Mouse (Mus musculus): ENCODE measurements around the gene Sec16a. TPM values are rescaled to one million over a fixed set of nuclear protein-coding genes. Genes with fewer than 3 reads are reported as not detected.

Gene Sec16a
- polyA plus RNA-seq (2016; fragmentation: Nextera tagmentation; extraction: Ambion mirVana) = 26.0 and 26.3 TPM in 2 replicates

GRCm38 (mm10) chr2:26444946-26445665 lies at the start of gene Sec16a:
Gene Sec16a, minus strand, starts transcription at chr2:26445216.
- Histone ChIP-seq H3K4me1 (peaks cover 35% of the 10 kb centered on the region), H3K9me3 (no peaks in the 10 kb centered on the region), H3K27me3 (replicated peaks) (no peaks in the 10 kb centered on the region), H3K36me3 (peaks cover 18% of the 10 kb centered on the region), H3K4me3 (peak within 1 kb of the TSS; percentile 82), H3K9ac (peak within 1 kb of the TSS; percentile 83), H3K27ac (peak within 1 kb of the TSS; percentile 86), H3K4me2 (replicated peaks) (peak within 1 kb of the TSS; percentile 93)
- ATAC-seq (ENCODE audit: low FRiP score, low read depth) = peak; percentile 92
- WGBS = under 1% methylated on average over 60 of the region's 61 CpGs

DNA sequence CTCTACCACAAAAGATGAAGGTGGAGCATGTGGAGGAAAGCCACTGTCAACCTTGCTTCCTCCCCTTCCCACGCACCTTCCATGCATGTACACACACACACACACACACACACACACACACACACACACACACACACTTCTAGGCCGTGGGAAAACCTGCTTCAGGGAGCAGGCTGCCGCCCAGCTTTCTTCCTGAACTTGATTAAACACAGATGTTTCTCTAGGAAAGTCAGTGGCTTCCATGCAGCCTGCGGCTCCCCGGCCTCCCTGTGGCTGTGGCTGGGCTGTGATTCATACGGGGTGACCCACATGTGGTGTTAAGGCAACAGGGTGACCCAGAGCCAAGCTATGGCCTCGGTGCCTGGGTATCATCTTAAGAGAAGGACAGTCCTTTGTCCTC lies 49.4 kb upstream of the Sec16a start:
- peak overlapping the region; percentile 68 for H3K27ac ChIP-seq
- H3K9me3 ChIP-seq = no peaks in the 10 kb centered on the region
- WGBS = 54% methylated on average over 7 of the region's 7 CpGs
- H3K9ac ChIP-seq = peak overlapping the region; percentile 29; the same call in 1 of the 2 replicates
- peak overlapping the region; percentile 81 for H3K4me2 ChIP-seq (replicated peaks)
- H3K4me1 ChIP-seq = peaks cover 100% of the 10 kb centered on the region
- H3K36me3 ChIP-seq = peaks cover 11% of the 10 kb centered on the region; the same call in 1 of the 2 replicates
- H3K27me3 ChIP-seq (replicated peaks) = no peaks in the 10 kb centered on the region
- no peak for ATAC-seq (ENCODE audit: low FRiP score, low read depth)
- H3K4me3 ChIP-seq = no peak overlapping the region

- WGBS = 20% methylated on average over 9 of the region's 9 CpGs
- H3K36me3 ChIP-seq = no peaks in the 10 kb centered on the region; the same call in 1 of the 2 replicates
These were observed 48.2 kb upstream of the Sec16a start for GRCm38 (mm10) chr2:26493021-26493781.

GRCm38 (mm10) chr2:26490760-26491301 lies 45.8 kb upstream of the Sec16a start:
- Histone ChIP-seq H3K36me3 (no peaks in the 10 kb centered on the region), H3K4me1 (peaks cover 100% of the 10 kb centered on the region), H3K27ac (peak overlapping the region; percentile 96; the same call in 1 of the 2 replicates), H3K4me3 (no peak overlapping the region), H3K9me3 (no peaks in the 10 kb centered on the region), H3K27me3 (replicated peaks) (no peaks in the 10 kb centered on the region), H3K4me2 (replicated peaks) (peak overlapping the region; percentile 55), H3K9ac (0 out of 2 replicates have a peak overlapping the region, but pooled peaks have one; percentile 33)
- 28% methylated on average over 4 of the region's 4 CpGs for WGBS
- no peak for ATAC-seq (ENCODE audit: low FRiP score, low read depth)

More at GRCm38 (mm10) chr2:26493021-26493781, 48.2 kb upstream of the Sec16a start:
- Histone ChIP-seq H3K9me3 (no peaks in the 10 kb centered on the region), H3K4me2 (replicated peaks) (peak overlapping the region; percentile 81), H3K4me1 (peaks cover 100% of the 10 kb centered on the region), H3K27me3 (replicated peaks) (no peaks in the 10 kb centered on the region), H3K4me3 (0 out of 2 replicates have a peak overlapping the region, but pooled peaks have one; percentile 11), H3K27ac (peak overlapping the region; percentile 39; the same call in 1 of the 2 replicates), H3K9ac (peak overlapping the region; percentile 35; the same call in 1 of the 2 replicates)
- no peak for ATAC-seq (ENCODE audit: low FRiP score, low read depth)

DNA sequence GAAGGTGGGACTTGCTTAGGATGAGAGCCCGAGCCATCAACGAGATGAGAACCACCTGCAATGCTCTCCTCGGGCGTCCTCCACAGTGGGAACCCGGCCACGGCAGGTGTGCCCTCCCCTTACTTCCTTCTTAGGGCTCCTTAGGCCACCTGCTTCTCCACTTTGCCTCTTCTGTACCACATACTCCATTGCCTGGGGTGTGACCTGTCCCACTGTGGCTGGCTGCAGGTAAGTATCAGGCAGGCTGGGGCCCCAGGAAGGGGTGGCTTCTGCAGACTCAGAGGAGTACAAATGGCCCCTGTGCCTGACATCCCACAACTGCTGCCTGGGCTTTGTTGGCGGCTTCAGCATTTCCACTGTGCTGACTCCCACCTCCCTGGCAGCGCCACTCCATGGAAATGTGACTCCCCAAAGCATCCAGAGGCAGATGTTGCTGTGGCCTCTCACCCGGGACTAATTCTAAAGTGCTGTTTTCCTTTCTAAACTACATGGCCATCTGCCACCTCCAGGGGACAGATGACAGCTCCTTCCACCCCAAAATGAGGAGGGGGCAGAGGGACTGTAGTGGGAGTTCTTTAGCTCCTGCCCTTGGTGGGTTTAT lies 43.6 kb upstream of the Sec16a start:
- Histone ChIP-seq H3K4me3 (no peak overlapping the region), H3K36me3 (peaks cover 16% of the 10 kb centered on the region), H3K9me3 (no peaks in the 10 kb centered on the region), H3K9ac (peak overlapping the region; percentile 18; the same call in 1 of the 2 replicates), H3K27ac (peak overlapping the region; percentile 96), H3K4me2 (replicated peaks) (peak overlapping the region; percentile 55), H3K27me3 (replicated peaks) (no peaks in the 10 kb centered on the region), H3K4me1 (peaks cover 100% of the 10 kb centered on the region)
- peak; percentile 23 for ATAC-seq (ENCODE audit: low FRiP score, low read depth)
- WGBS = 43% methylated on average over 9 of the region's 9 CpGs

- peak overlapping the region; percentile 41 for H3K9ac ChIP-seq
- 4% methylated on average over 18 of the region's 18 CpGs for WGBS
- H3K4me2 ChIP-seq (replicated peaks) = peak overlapping the region; percentile 55
- H3K9me3 ChIP-seq = no peaks in the 10 kb centered on the region
- H3K4me3 ChIP-seq = no peak overlapping the region
- peaks cover 100% of the 10 kb centered on the region for H3K4me1 ChIP-seq
- no peaks in the 10 kb centered on the region for H3K27me3 ChIP-seq (replicated peaks)
- H3K36me3 ChIP-seq = peaks cover 26% of the 10 kb centered on the region
- H3K27ac ChIP-seq = peak overlapping the region; percentile 96
- peak; percentile 19 for ATAC-seq (ENCODE audit: low FRiP score, low read depth)
These were observed 42.5 kb upstream of the Sec16a start for GRCm38 (mm10) chr2:26487322-26488021.

DNA sequence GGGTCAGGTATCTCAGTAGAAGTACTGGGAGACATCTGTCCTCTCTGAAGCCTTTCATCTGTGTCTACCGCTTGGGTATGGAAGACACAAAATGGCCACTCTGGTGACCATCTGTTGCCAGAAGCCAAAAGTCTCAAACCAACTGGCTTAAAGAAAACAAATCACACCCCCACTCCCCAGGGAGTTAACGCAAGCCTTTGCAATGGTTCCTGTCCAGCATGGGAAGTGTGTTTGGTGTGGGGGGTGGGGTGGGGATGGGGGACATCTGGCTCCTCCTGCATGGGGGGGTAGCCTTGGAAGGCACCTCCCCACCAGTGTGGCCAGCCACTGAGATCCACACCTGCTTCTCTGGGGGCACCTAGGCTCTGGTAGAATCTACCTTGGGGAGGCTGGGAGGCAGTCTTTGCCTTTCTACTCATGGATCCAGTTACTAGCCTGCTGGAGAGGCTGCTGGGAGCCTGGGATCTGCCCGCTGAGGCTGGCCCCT lies 41.9 kb upstream of the Sec16a start:
- no peak overlapping the region for H3K4me3 ChIP-seq
- 4% methylated on average over 3 of the region's 3 CpGs for WGBS

GRCm38 (mm10) chr2:26486264-26486810 lies 41.3 kb upstream of the Sec16a start:
- no peaks in the 10 kb centered on the region for H3K27me3 ChIP-seq (replicated peaks)
- WGBS = 6% methylated on average over 5 of the region's 5 CpGs
- peak overlapping the region; percentile 41 for H3K9ac ChIP-seq
- H3K4me3 ChIP-seq = no peak overlapping the region
- peak overlapping the region; percentile 55 for H3K4me2 ChIP-seq (replicated peaks)
- peak overlapping the region; percentile 96 for H3K27ac ChIP-seq
- H3K36me3 ChIP-seq = peaks cover 37% of the 10 kb centered on the region
- no peaks in the 10 kb centered on the region for H3K9me3 ChIP-seq
- no peak for ATAC-seq (ENCODE audit: low FRiP score, low read depth)
- H3K4me1 ChIP-seq = peaks cover 99% of the 10 kb centered on the region

More for the DNA sequence above, 41.9 kb upstream of the Sec16a start:
- Histone ChIP-seq H3K36me3 (peaks cover 32% of the 10 kb centered on the region), H3K4me2 (replicated peaks) (peak overlapping the region; percentile 55), H3K9ac (peak overlapping the region; percentile 41; the same call in 1 of the 2 replicates), H3K27ac (peak overlapping the region; percentile 96), H3K9me3 (no peaks in the 10 kb centered on the region), H3K27me3 (replicated peaks) (no peaks in the 10 kb centered on the region), H3K4me1 (peaks cover 100% of the 10 kb centered on the region)
- ATAC-seq (ENCODE audit: low FRiP score, low read depth) = peak; percentile 51

DNA sequence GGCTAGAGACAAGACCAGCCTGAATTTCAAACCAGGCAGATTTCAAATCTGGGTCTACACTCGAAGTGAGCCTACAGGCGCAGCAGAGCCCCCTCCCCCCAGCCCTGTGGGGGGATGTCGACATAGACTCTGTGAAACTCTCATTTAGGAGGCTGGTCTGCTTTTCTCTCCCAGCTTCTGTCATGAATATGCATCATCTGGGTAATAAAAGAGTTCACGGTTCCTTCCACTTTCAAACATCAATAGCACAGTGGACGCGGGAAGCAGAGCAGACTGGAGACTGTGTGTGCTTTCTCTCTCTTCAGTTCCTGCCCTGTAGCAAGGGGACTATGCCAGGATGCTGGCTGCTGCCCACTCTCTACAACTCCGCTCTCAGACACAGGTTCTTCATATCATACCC lies 40.7 kb upstream of the Sec16a start:
- H3K4me3 ChIP-seq = no peak overlapping the region
- peak; percentile 50 for ATAC-seq (ENCODE audit: low FRiP score, low read depth)
- H3K9me3 ChIP-seq = no peaks in the 10 kb centered on the region
- no peaks in the 10 kb centered on the region for H3K27me3 ChIP-seq (replicated peaks)
- 0 out of 2 replicates have a peak overlapping the region, but pooled peaks have one; percentile 41 for H3K9ac ChIP-seq
- peak overlapping the region; percentile 55 for H3K4me2 ChIP-seq (replicated peaks)
- peaks cover 44% of the 10 kb centered on the region for H3K36me3 ChIP-seq
- peaks cover 93% of the 10 kb centered on the region for H3K4me1 ChIP-seq
- WGBS = 13% methylated on average over 7 of the region's 7 CpGs
- peak overlapping the region; percentile 96 for H3K27ac ChIP-seq

DNA sequence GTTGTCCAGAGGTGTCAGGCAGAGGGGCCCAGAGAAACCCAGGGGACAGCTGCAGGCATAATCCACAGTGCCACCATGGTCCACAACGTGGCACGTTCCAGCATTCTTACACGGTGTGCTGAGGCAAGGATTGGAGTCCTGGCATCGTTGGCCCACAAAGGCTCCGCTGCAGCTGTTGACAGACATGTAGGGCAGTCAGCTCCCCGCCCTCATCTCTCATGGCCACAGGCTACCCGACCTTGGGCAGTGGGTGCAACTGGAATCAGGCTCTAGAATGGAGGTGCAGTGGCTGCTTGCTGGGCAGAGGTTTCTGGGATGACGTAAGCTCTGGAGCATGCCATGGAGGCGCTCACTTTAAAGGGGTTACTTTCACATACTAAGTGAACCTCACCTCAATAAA lies 40.3 kb upstream of the Sec16a start:
- H3K27ac ChIP-seq = peak overlapping the region; percentile 65; the same call in 1 of the 2 replicates
- H3K27me3 ChIP-seq (replicated peaks) = no peaks in the 10 kb centered on the region
- peaks cover 89% of the 10 kb centered on the region for H3K4me1 ChIP-seq
- no peak overlapping the region for H3K4me3 ChIP-seq
- ATAC-seq (ENCODE audit: low FRiP score, low read depth) = no peak
- peaks cover 48% of the 10 kb centered on the region for H3K36me3 ChIP-seq
- no peaks in the 10 kb centered on the region for H3K9me3 ChIP-seq
- 50% methylated on average over 9 of the region's 9 CpGs for WGBS
- H3K4me2 ChIP-seq (replicated peaks) = peak overlapping the region; percentile 55
- H3K9ac ChIP-seq = peak overlapping the region; percentile 23; the same call in 1 of the 2 replicates

GRCm38 (mm10) chr2:26484169-26484568 lies 39.2 kb upstream of the Sec16a start:
- Histone ChIP-seq H3K9ac (no peak overlapping the region), H3K9me3 (no peaks in the 10 kb centered on the region), H3K27me3 (replicated peaks) (no peaks in the 10 kb centered on the region), H3K27ac (no peak overlapping the region), H3K4me2 (replicated peaks) (0 out of 2 replicates have a peak overlapping the region, but pooled peaks have one; percentile 55), H3K36me3 (peaks cover 59% of the 10 kb centered on the region), H3K4me1 (peaks cover 89% of the 10 kb centered on the region), H3K4me3 (no peak overlapping the region)
- WGBS = 78% methylated on average over 10 of the region's 10 CpGs
- no peak for ATAC-seq (ENCODE audit: low FRiP score, low read depth)
